Mouse (Mus musculus) liver, embryonic 16.5 days (tissue): ENCODE results near the gene Fgf2. TPM values are rescaled to one million over a fixed set of nuclear protein-coding genes. Genes with fewer than 3 reads are reported as not detected.

Source experiments
- ATAC-seq: fragments of 200-750 bp; cut with Nextera tagmentation; 2 replicates; pipeline ENCODE4 v1.8.0; 2017; ENCODE audit warnings: low read depth, mild to moderate bottlenecking, moderate number of reproducible peaks, moderate library complexity
- H3K27ac ChIP-seq: fragments of 300-500 bp; sonication (generic); 2 replicates; pipeline ENCODE4 v1.5.1; 2014; ENCODE audit warnings: mild to moderate bottlenecking, low read length
- H3K27me3 ChIP-seq: fragments of 300-500 bp; sonication (generic); 2 replicates; pipeline ENCODE4 v1.6.1; 2014; ENCODE audit warnings: low read depth, low read length, mixed read lengths; ENCODE audit not compliant: control insufficient read depth, insufficient read depth
- H3K36me3 ChIP-seq: fragments of 300-500 bp; sonication (generic); 2 replicates; pipeline ENCODE4 v1.6.1; 2014; ENCODE audit warnings: mild to moderate bottlenecking; ENCODE audit not compliant: control insufficient read depth, insufficient read depth
- H3K4me1 ChIP-seq: fragments of 300-500 bp; sonication (generic); 2 replicates; pipeline ENCODE4 v1.6.1; 2014; ENCODE audit warnings: low read depth, low read length, mixed read lengths; ENCODE audit not compliant: control insufficient read depth
- H3K4me2 ChIP-seq: fragments of 300-500 bp; sonication (generic); 2 replicates; pipeline ENCODE4 v1.6.1; 2014; ENCODE audit warnings: low read depth, low read length, mixed read lengths
- H3K4me3 ChIP-seq: fragments of 300-500 bp; sonication (generic); 2 replicates; pipeline ENCODE4 v1.5.1; 2014; ENCODE audit warnings: low read depth, mild to moderate bottlenecking, low read length
- H3K9ac ChIP-seq: fragments of 300-500 bp; sonication (generic); 2 replicates; pipeline ENCODE4 v1.6.1; 2014; ENCODE audit warnings: low read depth, low read length
- H3K9me3 ChIP-seq: fragments of 300-500 bp; sonication (generic); replicated peaks from 2 replicates; pipeline ENCODE4 v1.6.1; 2016; ENCODE audit warnings: low read length; ENCODE audit not compliant: control insufficient read depth
- WGBS: fragments of 180-500 bp; shearing (Covaris S2); extraction: QIAGEN DNeasy Blood & Tissue Kit; methylation state at CpG from one replicate; pipeline ENCODE4 v1.1.7; 2014; ENCODE audit not compliant: insufficient replicate concordance; 5-methylcytosine and 5-hydroxymethylcytosine counted together
- polyA plus RNA-seq: library from polyadenylated mRNA; unstranded; fragments of >200 nt; fragmentation: Nextera tagmentation; extraction: Ambion mirVana; gene quantifications from 2 replicates; pipeline ENCODE4 v1.2.1, GENCODE M21; 2015

The Fgf2 gene
- polyA plus RNA-seq, 1 experiment from 2014 or later = 0.73 TPM

- H3K4me1 ChIP-seq = no peaks in the 10 kb centered on the region
- H3K4me2 ChIP-seq = no peak overlapping the region
- no peaks in the 10 kb centered on the region for H3K9me3 ChIP-seq
- H3K36me3 ChIP-seq = no peaks in the 10 kb centered on the region
- WGBS = 59% methylated on average over 1 of the region's 1 CpGs
- H3K4me3 ChIP-seq = no peak overlapping the region
- ATAC-seq = no peak
- H3K27ac ChIP-seq = no peak overlapping the region
- H3K9ac ChIP-seq = no peak overlapping the region
- H3K27me3 ChIP-seq = no peaks in the 10 kb centered on the region
These were observed 107.8 kb downstream of the Fgf2 start for GRCm38 (mm10) chr3:37455992-37456391.

Other genes with a start within 250 kb of the Fgf2 start
- gene Il2, start 222.4 kb upstream of the Fgf2 start, polyA plus RNA-seq = 0.14 TPM in 1 of 2 replicates, not detected in the other
- gene Il21, start 115.7 kb upstream of the Fgf2 start, polyA plus RNA-seq = not detected in 2 replicates
- 2.0 and 2.2 TPM in 2 replicates for gene Bbs12, start 35.8 kb upstream of the Fgf2 start, polyA plus RNA-seq
- gene Cetn4, start 35.6 kb upstream of the Fgf2 start, polyA plus RNA-seq = 0.95 and 1.1 TPM in 2 replicates
- 14.6 and 15.5 TPM in 2 replicates for gene Spata5, start 71.5 kb downstream of the Fgf2 start, polyA plus RNA-seq
- 3.9 and 4.1 TPM in 2 replicates for gene Nudt6, start 71.9 kb downstream of the Fgf2 start, polyA plus RNA-seq